Mouse (Mus musculus): ENCODE data around the gene Cryzl1.

DNA sequence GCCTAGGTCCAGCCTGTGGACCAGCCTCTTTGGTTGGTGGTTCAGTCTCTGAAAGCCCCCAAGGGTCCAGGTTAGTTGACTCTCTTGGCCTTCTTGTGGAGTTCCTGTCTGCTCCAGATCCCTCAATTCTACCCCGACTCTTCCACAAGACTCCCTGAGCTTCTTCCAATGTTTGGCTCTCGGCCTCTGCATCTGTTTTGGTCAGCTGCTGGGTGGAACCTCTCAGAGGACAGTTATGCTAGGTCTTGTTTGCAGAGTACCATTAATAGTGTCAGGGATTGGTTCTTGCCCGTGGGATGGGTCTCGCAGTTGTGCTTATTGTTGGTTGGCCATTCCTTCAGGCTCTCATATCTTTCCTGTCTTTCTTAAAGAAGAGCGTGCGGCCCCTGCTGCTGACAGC, 39.8 kb upstream of the Cryzl1 start:
- no peak for TF ChIP-seq EP300 (optimal IDR thresholded peaks at IDR 0.05)
- no peak for TF ChIP-seq CTCF (IDR thresholded peaks at IDR 0.05; ENCODE audit: low read depth)

All from stomach, postnatal 0 days (tissue).